In genomic region chr16:32665851-32666665, GRCm38 (mm10) we compare ENCODE assay signal across 7 mouse cellular contexts. TPM values are rescaled to one million over a fixed set of nuclear protein-coding genes. Genes with fewer than 3 reads are reported as not detected.
DNase-seq lines count a peak whose midpoint lies in the region; ATAC-seq and TF ChIP-seq lines count a peak whose summit lies in the region.

No protein-coding gene starts in this region.

- no peak overlapping the region for H3K4me2 ChIP-seq in intestine, embryonic 15.5 days (replicated peaks)

- peak overlapping the region; percentile 54 for H3K4me3 ChIP-seq in E14TG2a.4 (replicated peaks; ENCODE audit: low read length)
- peak overlapping the region; percentile 49 for H3K4me3 ChIP-seq in erythroblast, embryonic 14.5 days (replicated peaks)
- H3K4me3 ChIP-seq in intestine, embryonic 15.5 days (replicated peaks), result no peak overlapping the region

- WGBS in intestine, embryonic 15.5 days, result 54% methylated on average over 11 of the region's 11 CpGs

- peak; percentile 65 for ATAC-seq in intestine, embryonic 15.5 days

- peak overlapping the region; percentile 42 for H3K27ac ChIP-seq in intestine, embryonic 15.5 days

- peaks cover 100% of the 10 kb centered on the region for H3K4me1 ChIP-seq in E14TG2a.4 (replicated peaks; ENCODE audit: low read depth, low read length)
- peaks cover 95% of the 10 kb centered on the region for H3K4me1 ChIP-seq in erythroblast, embryonic 14.5 days (ENCODE audit: control insufficient read depth)
- H3K4me1 ChIP-seq in intestine, embryonic 15.5 days (replicated peaks), result peaks cover 36% of the 10 kb centered on the region

- H3K36me3 ChIP-seq in E14TG2a.4 (ENCODE audit: insufficient read depth, low read length), result peaks cover 86% of the 10 kb centered on the region
- peaks cover 90% of the 10 kb centered on the region for H3K36me3 ChIP-seq in erythroblast, embryonic 14.5 days (ENCODE audit: control insufficient read depth)
- peaks cover 4% of the 10 kb centered on the region; the same call in 1 of the 2 replicates for H3K36me3 ChIP-seq in intestine, embryonic 15.5 days

- H3K27me3 ChIP-seq in E14TG2a.4 (ENCODE audit: insufficient read depth, low read length), result no peaks in the 10 kb centered on the region
- H3K27me3 ChIP-seq in erythroblast, embryonic 14.5 days (ENCODE audit: control insufficient read depth), result no peaks in the 10 kb centered on the region
- no peaks in the 10 kb centered on the region for H3K27me3 ChIP-seq in intestine, embryonic 15.5 days (replicated peaks)

- H3K9me3 ChIP-seq in E14TG2a.4 (ENCODE audit: low read length), result no peaks in the 10 kb centered on the region
- H3K9me3 ChIP-seq in erythroblast, embryonic 14.5 days (ENCODE audit: control insufficient read depth, low read length), result no peaks in the 10 kb centered on the region
- H3K9me3 ChIP-seq in intestine, embryonic 15.5 days, result no peaks in the 10 kb centered on the region

- peak; percentile 69 for DNase-seq in 3T3-L1 (ENCODE audit: low read depth, low spot score)
- DNase-seq in lung, postnatal 25 days (ENCODE audit: low spot score), result peak; percentile 59
- DNase-seq in yolk sac, embryonic 10.5 days (ENCODE audit: low spot score), result peak; percentile 51
- no peak for DNase-seq in right cerebral cortex, adult 18-20 months

- no peak for TF ChIP-seq CTCF in E14TG2a.4 (conservative IDR thresholded peaks at IDR 0.05; ENCODE audit: low read length)

- no peak overlapping the region for H3K9ac ChIP-seq in intestine, embryonic 15.5 days

RNA-seq across cellular contexts. Expression of gene Tnk2, which starts 22.4 kb away (rescaled TPM):
- polyA plus RNA-seq in erythroblast, embryonic 14.5 days (2012), result 59.1 and 61.6 TPM in 2 replicates
- polyA plus RNA-seq in intestine, embryonic 15.5 days (2015; fragmentation: Nextera tagmentation; extraction: Ambion mirVana), result 9.2 and 10.1 TPM in 2 replicates

RNA-seq across cellular contexts. Expression of gene Tfrc, which starts 57.3 kb away (rescaled TPM):
- 5.4 and 6.9 TPM in 2 replicates for polyA plus RNA-seq in erythroblast, embryonic 14.5 days (2012)
- polyA plus RNA-seq in intestine, embryonic 15.5 days (2015; fragmentation: Nextera tagmentation; extraction: Ambion mirVana), result 88.1 and 103 TPM in 2 replicates

Comparison
In these comparisons a context has a peak if more than half of its experiments do, and no peak if none do; other contexts are left out.
1. RNA of gene Tfrc, which starts 57.3 kb away (polyA plus RNA-seq): 88.1 to 103 TPM in intestine, embryonic 15.5 days; 5.4 to 6.9 TPM in erythroblast, embryonic 14.5 days; every median in the first group is over 10 times any median in the second.